Mouse (Mus musculus) hindbrain, embryonic 14.5 days (tissue): ENCODE measurements at regions not wholly inside any gene's neighbourhood (a gene's known extent, or its start where the extent isn't known, plus 50 kb on each side); places are given as distances from the start of the nearest gene placed in this dataset.

Experiments used
- ATAC-seq: fragments of 200-750 bp; cut with Nextera tagmentation; 2 replicates; pipeline ENCODE4 v1.8.0; 2017; ENCODE audit warnings: moderate number of reproducible peaks, mild to moderate bottlenecking, moderate TSS enrichment, moderate library complexity; ENCODE audit not compliant: low FRiP score
- DNase-seq: peaks from one replicate; pipeline ENCODE4 v3.0.0-alpha.2; 2015; ENCODE audit warnings: low spot score
- H3K27ac ChIP-seq: fragments of 300-500 bp; sonication (generic); 2 replicates; pipeline ENCODE4 v1.5.1; 2014; ENCODE audit warnings: mild to moderate bottlenecking, moderate library complexity
- H3K27me3 ChIP-seq: fragments of 300-500 bp; sonication (generic); 2 replicates; pipeline ENCODE4 v1.6.1; 2014; ENCODE audit warnings: mild to moderate bottlenecking, low read length, mixed read lengths; ENCODE audit not compliant: control insufficient read depth, insufficient read depth
- H3K36me3 ChIP-seq: fragments of 300-500 bp; sonication (generic); replicated peaks from 2 replicates; pipeline ENCODE4 v1.6.1; 2014; ENCODE audit not compliant: control insufficient read depth, insufficient read depth
- H3K4me1 ChIP-seq: fragments of 300-500 bp; sonication (generic); replicated peaks from 2 replicates; pipeline ENCODE4 v1.6.1; 2014; ENCODE audit warnings: antibody characterized with exemption, low read length, mixed read lengths; ENCODE audit not compliant: control insufficient read depth, insufficient read depth
- H3K4me2 ChIP-seq: fragments of 300-500 bp; sonication (generic); replicated peaks from 2 replicates; pipeline ENCODE4 v1.6.1; 2014; ENCODE audit warnings: mild to moderate bottlenecking, moderate library complexity
- H3K4me3 ChIP-seq: fragments of 300-500 bp; sonication (generic); replicated peaks from 2 replicates; pipeline ENCODE4 v1.5.1; 2014; ENCODE audit warnings: mild to moderate bottlenecking, low read length
- H3K9ac ChIP-seq: fragments of 300-500 bp; sonication (generic); 2 replicates; pipeline ENCODE4 v1.6.1; 2014
- H3K9me3 ChIP-seq: fragments of 300-500 bp; sonication (generic); 2 replicates; pipeline ENCODE4 v1.6.1; 2016; ENCODE audit warnings: low read length; ENCODE audit not compliant: control insufficient read depth
- WGBS: fragments of 180-500 bp; shearing (Covaris S2); extraction: QIAGEN DNeasy Blood & Tissue Kit; methylation state at CpG from one replicate; pipeline ENCODE4 v1.1.7; 2014; 5-methylcytosine and 5-hydroxymethylcytosine counted together

DNA sequence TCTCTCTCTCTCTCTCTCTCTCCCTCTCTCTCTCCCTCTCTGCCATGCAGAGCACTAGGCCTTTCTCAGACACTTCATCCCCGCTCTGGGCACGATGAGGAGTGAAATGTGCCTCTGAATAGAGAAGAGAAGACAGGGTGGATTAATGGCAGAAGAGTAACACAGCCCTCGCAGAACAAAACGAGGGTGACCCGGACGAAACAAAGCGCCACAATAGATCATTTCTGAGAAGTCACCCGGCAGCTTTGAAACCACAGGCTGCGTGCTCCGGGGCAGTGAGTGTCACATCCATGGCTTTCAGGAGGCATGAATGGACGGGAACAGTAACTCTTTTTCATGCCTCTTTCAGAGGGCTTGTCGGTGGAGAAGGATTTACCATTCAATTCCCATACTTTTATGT, 66.8 kb upstream of the Pou3f3 start:
- peak; percentile 46; the same call in 1 of the 2 replicates for ATAC-seq
- 11% methylated on average over 12 of the region's 12 CpGs for WGBS
- H3K4me2 ChIP-seq = no peak overlapping the region
- H3K9ac ChIP-seq = no peak overlapping the region
- peak; percentile 46 for DNase-seq
- H3K27ac ChIP-seq = 0 out of 2 replicates have a peak overlapping the region, but pooled peaks have one; percentile 41
- no peaks in the 10 kb centered on the region for H3K9me3 ChIP-seq
- no peaks in the 10 kb centered on the region for H3K27me3 ChIP-seq
- no peak overlapping the region for H3K4me3 ChIP-seq
- H3K4me1 ChIP-seq = peaks cover 27% of the 10 kb centered on the region
- no peaks in the 10 kb centered on the region for H3K36me3 ChIP-seq

DNA sequence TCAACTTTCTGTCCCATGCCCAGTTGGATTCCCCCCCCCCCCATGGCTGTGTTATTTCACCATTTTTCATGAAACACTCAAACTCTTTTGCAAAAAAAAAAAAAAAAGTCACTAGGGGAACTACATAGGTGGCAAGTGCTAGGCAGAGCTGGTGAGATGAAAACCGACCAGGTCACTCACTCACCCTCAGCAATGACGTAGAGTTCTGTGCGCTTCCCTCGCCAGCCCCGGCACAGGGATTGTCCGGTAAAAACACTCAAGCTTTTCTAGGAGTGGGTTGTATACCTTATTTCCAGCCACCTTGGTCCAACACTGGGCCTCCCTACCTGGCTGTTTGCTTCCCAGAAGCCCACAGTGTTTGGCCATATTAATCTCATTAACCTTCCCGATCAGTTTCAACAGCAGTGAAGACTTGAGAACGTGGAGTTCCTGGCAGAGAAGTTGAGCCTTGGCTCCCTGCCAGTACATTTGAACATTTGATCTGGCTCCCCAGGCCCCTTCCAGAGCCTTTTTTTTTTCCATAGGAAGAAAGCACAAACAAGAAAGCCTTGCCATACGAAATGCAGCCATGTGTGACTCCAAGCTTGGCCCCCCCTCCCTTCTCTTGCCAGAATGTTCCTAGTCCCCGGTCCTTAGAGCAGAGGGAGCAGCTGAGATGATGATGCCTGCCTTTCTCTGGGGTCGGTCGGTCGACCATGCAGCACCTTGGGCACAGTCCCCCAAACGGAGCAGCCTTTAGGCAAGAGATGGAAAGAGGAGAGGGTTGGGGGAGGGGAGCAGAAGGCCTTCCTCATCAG, 65.9 kb upstream of the Pou3f3 start:
- Histone ChIP-seq H3K9me3 (no peaks in the 10 kb centered on the region), H3K27me3 (no peaks in the 10 kb centered on the region), H3K9ac (no peak overlapping the region), H3K4me2 (peak overlapping the region; percentile 29), H3K36me3 (no peaks in the 10 kb centered on the region), H3K27ac (peak overlapping the region; percentile 16; the same call in 1 of the 2 replicates), H3K4me1 (peaks cover 27% of the 10 kb centered on the region), H3K4me3 (no peak overlapping the region)
- WGBS = 11% methylated on average over 14 of the region's 14 CpGs
- ATAC-seq (peak; percentile 44; the same call in 1 of the 2 replicates), DNase-seq (peak; percentile 70)

DNA sequence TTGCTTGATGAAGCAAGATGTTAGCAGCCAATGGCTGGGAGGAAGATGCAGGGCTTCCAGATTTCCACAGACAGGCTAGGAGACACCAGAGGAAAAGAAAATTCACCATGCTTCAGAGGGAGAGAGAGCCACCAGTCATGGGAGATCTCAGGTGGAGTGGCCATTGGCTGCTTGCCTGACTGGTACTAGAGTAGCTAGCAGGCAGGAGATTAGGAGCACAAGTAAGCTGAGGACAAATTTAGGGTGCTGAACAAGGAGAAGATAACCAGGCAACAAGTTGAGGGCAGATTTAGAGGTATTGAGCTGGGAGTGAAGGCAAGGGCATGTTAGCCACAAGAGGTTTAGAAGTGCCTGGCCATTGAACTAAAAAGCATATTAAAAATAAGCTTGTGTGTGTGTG, 63.3 kb upstream of the Pou3f3 start:
- DNase-seq = no peak
- no peaks in the 10 kb centered on the region for H3K36me3 ChIP-seq
- no peak for ATAC-seq
- H3K9ac ChIP-seq = no peak overlapping the region
- no peak overlapping the region for H3K27ac ChIP-seq
- no peaks in the 10 kb centered on the region for H3K9me3 ChIP-seq
- peaks cover 16% of the 10 kb centered on the region for H3K4me1 ChIP-seq
- no peaks in the 10 kb centered on the region for H3K27me3 ChIP-seq
- no peak overlapping the region for H3K4me2 ChIP-seq
- no peak overlapping the region for H3K4me3 ChIP-seq

DNA sequence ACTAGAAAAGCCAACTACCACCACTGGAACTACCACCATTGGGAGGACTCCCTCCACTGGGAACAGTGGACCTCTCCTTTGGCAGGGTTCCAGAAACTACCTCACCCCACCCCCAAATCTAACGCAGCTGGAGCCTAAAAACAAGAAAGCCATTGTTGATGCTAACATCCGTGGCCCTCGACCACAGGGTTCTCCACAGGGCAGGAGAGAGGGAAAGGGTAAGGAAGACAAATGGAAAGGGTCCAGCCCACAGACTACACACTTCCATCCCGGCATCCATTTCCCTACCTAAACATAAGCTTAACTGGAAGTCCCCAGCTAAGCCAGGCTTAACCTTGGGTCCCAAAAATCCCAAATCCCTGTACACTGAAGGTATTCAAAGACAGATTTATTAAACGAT, 59.0 kb upstream of the Pou3f3 start:
- DNase-seq (no peak), ATAC-seq (no peak)
- H3K36me3 ChIP-seq = no peaks in the 10 kb centered on the region
- H3K9ac ChIP-seq = no peak overlapping the region
- H3K4me3 ChIP-seq = no peak overlapping the region
- no peaks in the 10 kb centered on the region for H3K27me3 ChIP-seq
- H3K4me2 ChIP-seq = no peak overlapping the region
- H3K9me3 ChIP-seq = no peaks in the 10 kb centered on the region
- no peak overlapping the region for H3K27ac ChIP-seq
- 35% methylated on average over 5 of the region's 5 CpGs for whole genome bisulfite sequencing
- H3K4me1 ChIP-seq = no peaks in the 10 kb centered on the region
